Mouse (Mus musculus): ENCODE results near the gene Srl. TPM values are rescaled to one million over a fixed set of nuclear protein-coding genes. Genes with fewer than 3 reads are reported as not detected.
"Not testable (repeated sequence)": the region's sequence is repeated elsewhere in the genome, so short reads cannot be mapped to it uniquely, and the experiment has no call there.

Gene Srl
- polyA plus RNA-seq, 1 experiment, result 0.03 TPM

GRCm38 (mm10) chr16:4542236-4542774 is 689 bp upstream of the Srl start:
- peaks cover 57% of the 10 kb centered on the region for H3K4me1 ChIP-seq
- no peaks in the 10 kb centered on the region for H3K27me3 ChIP-seq (replicated peaks)
- H3K36me3 ChIP-seq (replicated peaks; ENCODE audit: low read length), result peaks cover 30% of the 10 kb centered on the region
- H3K4me3 ChIP-seq (replicated peaks), result peak overlapping the region; percentile 94
- TF ChIP-seq GATA1 (IDR thresholded peaks at IDR 0.05; ENCODE audit: borderline replicate concordance, low read length) (no peak), FLI1 (IDR thresholded peaks at IDR 0.05; ENCODE audit: low read length) (no peak)
- no peaks in the 10 kb centered on the region for H3K9me3 ChIP-seq

- no peaks in the 10 kb centered on the region for H3K9me3 ChIP-seq
- H3K4me1 ChIP-seq, result peaks cover 58% of the 10 kb centered on the region
- H3K4me3 ChIP-seq (replicated peaks), result peak overlapping the region; percentile 94
- H3K36me3 ChIP-seq (replicated peaks; ENCODE audit: low read length), result peaks cover 17% of the 10 kb centered on the region
- no peaks in the 10 kb centered on the region for H3K27me3 ChIP-seq (replicated peaks)
- TF ChIP-seq GATA1 (IDR thresholded peaks at IDR 0.05; ENCODE audit: borderline replicate concordance, low read length) (no peak), FLI1 (IDR thresholded peaks at IDR 0.05; ENCODE audit: low read length) (no peak)
Observed at GRCm38 (mm10) chr16:4541033-4541432, 583 bp downstream of the Srl start.

GRCm38 (mm10) chr16:4540064-4540775 is 1.4 kb downstream of the Srl start:
- peaks cover 60% of the 10 kb centered on the region for H3K4me1 ChIP-seq
- TF ChIP-seq GATA1 (IDR thresholded peaks at IDR 0.05; ENCODE audit: borderline replicate concordance, low read length) (no peak), FLI1 (IDR thresholded peaks at IDR 0.05; ENCODE audit: low read length) (no peak)
- no peaks in the 10 kb centered on the region for H3K27me3 ChIP-seq (replicated peaks)
- no peaks in the 10 kb centered on the region for H3K9me3 ChIP-seq
- H3K36me3 ChIP-seq (replicated peaks; ENCODE audit: low read length), result peaks cover 9% of the 10 kb centered on the region
- peak overlapping the region; percentile 33 for H3K4me3 ChIP-seq (replicated peaks)

- no peak for TF ChIP-seq FLI1 (IDR thresholded peaks at IDR 0.05; ENCODE audit: low read length)
- no peak for TF ChIP-seq GATA1 (IDR thresholded peaks at IDR 0.05; ENCODE audit: borderline replicate concordance, low read length)
- Histone ChIP-seq H3K27me3 (replicated peaks) (no peaks in the 10 kb centered on the region), H3K9me3 (no peaks in the 10 kb centered on the region), H3K4me3 (replicated peaks) (no peak overlapping the region), H3K4me1 (peaks cover 60% of the 10 kb centered on the region), H3K36me3 (replicated peaks; ENCODE audit: low read length) (peaks cover 4% of the 10 kb centered on the region)
Observed at GRCm38 (mm10) chr16:4539521-4539920, 2.1 kb downstream of the Srl start.

GRCm38 (mm10) chr16:4537616-4538358 is 3.8 kb downstream of the Srl start:
- Histone ChIP-seq H3K4me3 (replicated peaks) (no peak overlapping the region), H3K36me3 (replicated peaks; ENCODE audit: low read length) (no peaks in the 10 kb centered on the region), H3K4me1 (peaks cover 49% of the 10 kb centered on the region), H3K27me3 (replicated peaks) (no peaks in the 10 kb centered on the region), H3K9me3 (no peaks in the 10 kb centered on the region)
- no peak for TF ChIP-seq FLI1 (IDR thresholded peaks at IDR 0.05; ENCODE audit: low read length)
- TF ChIP-seq GATA1 (IDR thresholded peaks at IDR 0.05; ENCODE audit: borderline replicate concordance, low read length), result no peak

- not testable (repeated sequence) for H3K36me3 ChIP-seq (replicated peaks; ENCODE audit: low read length); H3K27me3 ChIP-seq (replicated peaks); H3K4me3 ChIP-seq (replicated peaks); H3K4me1 ChIP-seq; H3K9me3 ChIP-seq
Observed at GRCm38 (mm10) chr16:4527373-4527772, 14.2 kb downstream of the Srl start.

GRCm38 (mm10) chr16:4523313-4524004 is 18.2 kb downstream of the Srl start:
- Histone ChIP-seq H3K4me1 (peaks cover 19% of the 10 kb centered on the region), H3K27me3 (replicated peaks) (peaks cover 23% of the 10 kb centered on the region), H3K4me3 (replicated peaks) (no peak overlapping the region), H3K36me3 (replicated peaks; ENCODE audit: low read length) (no peaks in the 10 kb centered on the region), H3K9me3 (no peaks in the 10 kb centered on the region)
- no peak for TF ChIP-seq FLI1 (IDR thresholded peaks at IDR 0.05; ENCODE audit: low read length)

- Histone ChIP-seq H3K9me3 (no peaks in the 10 kb centered on the region), H3K36me3 (replicated peaks; ENCODE audit: low read length) (no peaks in the 10 kb centered on the region), H3K27me3 (replicated peaks) (peaks cover 23% of the 10 kb centered on the region), H3K4me1 (peaks cover 19% of the 10 kb centered on the region), H3K4me3 (replicated peaks) (no peak overlapping the region)
- TF ChIP-seq GATA1 (IDR thresholded peaks at IDR 0.05; ENCODE audit: borderline replicate concordance, low read length), result no peak
- TF ChIP-seq FLI1 (IDR thresholded peaks at IDR 0.05; ENCODE audit: low read length), result no peak
Observed at GRCm38 (mm10) chr16:4522879-4523278, 18.7 kb downstream of the Srl start.

- no peak for TF ChIP-seq GATA1 (IDR thresholded peaks at IDR 0.05; ENCODE audit: borderline replicate concordance, low read length)
- no peak for TF ChIP-seq FLI1 (IDR thresholded peaks at IDR 0.05; ENCODE audit: low read length)
- Histone ChIP-seq H3K4me3 (replicated peaks) (no peak overlapping the region), H3K36me3 (replicated peaks; ENCODE audit: low read length) (no peaks in the 10 kb centered on the region), H3K9me3 (no peaks in the 10 kb centered on the region), H3K4me1 (peaks cover 19% of the 10 kb centered on the region), H3K27me3 (replicated peaks) (peaks cover 23% of the 10 kb centered on the region)
Observed at GRCm38 (mm10) chr16:4521735-4522530, 19.7 kb downstream of the Srl start.

Measured in megakaryocyte, embryonic 14.5 days (primary cell).